Mouse (Mus musculus): Measurements from ENCODE around the gene Mall. TPM values are rescaled to one million over a fixed set of nuclear protein-coding genes. Genes with fewer than 3 reads are reported as not detected.

The Mall gene
- polyA plus RNA-seq, 1 experiment, result 1.4 TPM

DNA sequence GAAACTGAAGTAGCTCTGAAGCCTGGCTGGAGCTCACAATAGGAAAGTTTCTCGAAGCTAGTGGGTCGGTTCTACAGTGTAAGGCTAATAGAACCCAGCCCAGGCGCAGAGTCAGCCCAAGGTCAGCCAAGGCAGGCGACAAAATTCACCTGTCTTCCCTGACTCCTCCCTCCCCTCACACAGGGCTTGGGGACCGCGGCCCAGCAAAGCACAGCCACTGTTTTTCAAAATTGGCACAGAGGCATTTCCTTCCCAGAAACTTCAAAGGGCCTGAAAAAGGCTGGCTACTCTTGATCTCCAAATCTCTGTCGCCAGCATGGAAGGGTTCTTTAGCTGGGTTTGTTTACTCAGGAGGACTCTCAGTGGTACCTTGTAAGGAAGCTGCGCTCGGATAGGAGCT is 74.3 kb downstream of the Mall start:
- Histone ChIP-seq H3K27ac (ENCODE audit: insufficient read depth, low read length) (peak overlapping the region; percentile 42; the same call in 1 of the 2 replicates), H3K4me3 (ENCODE audit: insufficient read depth, low read length) (peak overlapping the region; percentile 41), H3K4me1 (ENCODE audit: control insufficient read depth, insufficient read depth, low read length) (no peaks in the 10 kb centered on the region)
- TF ChIP-seq CTCF (IDR thresholded peaks at IDR 0.05; ENCODE audit: extremely low read depth, insufficient read depth, low read length), result no peak
- TF ChIP-seq POLR2A (IDR thresholded peaks at IDR 0.05; ENCODE audit: extremely low read depth, insufficient read depth, low read length), result no peak

DNA sequence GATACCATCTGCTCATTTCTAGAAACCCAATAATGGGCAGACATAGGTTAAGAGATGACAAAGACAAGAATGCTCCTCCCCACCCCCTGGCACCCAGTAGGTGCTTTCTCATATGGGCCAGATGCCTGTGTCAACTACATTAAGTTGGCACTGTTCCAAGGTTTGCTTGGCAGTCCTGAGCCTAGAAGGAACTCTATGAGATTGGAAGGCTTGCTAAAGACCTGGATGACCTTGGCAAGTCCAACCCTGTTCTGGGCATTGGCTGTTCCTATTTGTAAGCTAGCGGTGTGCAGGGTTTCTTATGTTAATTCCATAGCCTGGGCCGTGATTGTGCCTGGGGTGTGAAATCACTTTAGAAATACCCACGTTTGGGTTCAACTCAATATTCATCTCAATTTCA is 74.9 kb downstream of the Mall start:
- Histone ChIP-seq H3K4me3 (ENCODE audit: insufficient read depth, low read length) (peak overlapping the region; percentile 41), H3K27ac (ENCODE audit: insufficient read depth, low read length) (0 out of 2 replicates have a peak overlapping the region, but pooled peaks have one; percentile 42), H3K4me1 (ENCODE audit: control insufficient read depth, insufficient read depth, low read length) (no peaks in the 10 kb centered on the region)
- TF ChIP-seq CTCF (IDR thresholded peaks at IDR 0.05; ENCODE audit: extremely low read depth, insufficient read depth, low read length) (no peak), POLR2A (IDR thresholded peaks at IDR 0.05; ENCODE audit: extremely low read depth, insufficient read depth, low read length) (no peak)

Other genes with a start within 250 kb of the Mall start
- gene Kcnip3, start 207.8 kb downstream of the Mall start, polyA plus RNA-seq (2012; rRNA removed), result 109 and 110 TPM in 2 replicates
- 0.17 and 0.21 TPM in 2 replicates for gene Prom2, start 188.5 kb downstream of the Mall start, polyA plus RNA-seq (2012; rRNA removed)
- 10.3 and 10.4 TPM in 2 replicates for gene Zfp661, start 142.8 kb downstream of the Mall start, polyA plus RNA-seq (2012; rRNA removed)
- 88.8 and 90.0 TPM in 2 replicates for gene Mrps5, start 142.7 kb downstream of the Mall start, polyA plus RNA-seq (2012; rRNA removed)
- gene Mal, start 73.2 kb downstream of the Mall start, polyA plus RNA-seq (2012; rRNA removed), result 144 and 209 TPM in 2 replicates
- 19.7 and 20.1 TPM in 2 replicates for gene Nphp1, start 59.0 kb upstream of the Mall start, polyA plus RNA-seq (2012; rRNA removed)
- gene Mtln, start 62.6 kb upstream of the Mall start, polyA plus RNA-seq (2012; rRNA removed), result 95.4 and 108 TPM in 2 replicates
- gene Bub1, start 101.9 kb upstream of the Mall start, polyA plus RNA-seq (2012; rRNA removed), result 0.21 and 0.25 TPM in 2 replicates
- not detected in 2 replicates for gene Acoxl, start 108.9 kb upstream of the Mall start, polyA plus RNA-seq (2012; rRNA removed)